Mouse (Mus musculus) kidney, postnatal 10 days (tissue): ENCODE measurements around the gene Cux2.

Source experiments
- DNase-seq: peaks from one replicate; pipeline ENCODE4 v3.0.0; 2021; ENCODE audit warnings: mixed read lengths

The Cux2 gene

GRCm38 (mm10) chr5:121834241-121834606 lies 215.7 kb downstream of the Cux2 start:
- no peak for DNase-seq

- peak; percentile 91 for DNase-seq
These were observed 216.2 kb downstream of the Cux2 start for GRCm38 (mm10) chr5:121833572-121834240.

GRCm38 (mm10) chr5:121833159-121833558 lies 216.7 kb downstream of the Cux2 start:
- no peak for DNase-seq

- DNase-seq = peak; percentile 49
These were observed 217.3 kb downstream of the Cux2 start for GRCm38 (mm10) chr5:121832376-121833155.

- DNase-seq = no peak
These were observed 218.8 kb downstream of the Cux2 start for GRCm38 (mm10) chr5:121831002-121831601.

- peak; percentile 53 for DNase-seq
These were observed 221.1 kb downstream of the Cux2 start for GRCm38 (mm10) chr5:121828491-121829432.

GRCm38 (mm10) chr5:121827876-121828275 lies 222.0 kb downstream of the Cux2 start:
- peak; percentile 9 for DNase-seq

- DNase-seq = peak; percentile 5
These were observed 224.3 kb downstream of the Cux2 start for GRCm38 (mm10) chr5:121825606-121826005.

- peak; percentile 74 for DNase-seq
These were observed 225.8 kb downstream of the Cux2 start for GRCm38 (mm10) chr5:121824121-121824520.

- no peak for DNase-seq
These were observed 226.2 kb downstream of the Cux2 start for GRCm38 (mm10) chr5:121823668-121824067.

- peak; percentile 11 for DNase-seq
These were observed 227.0 kb downstream of the Cux2 start for GRCm38 (mm10) chr5:121822786-121823505.

GRCm38 (mm10) chr5:121821552-121821951 lies 228.3 kb downstream of the Cux2 start:
- peak; percentile 9 for DNase-seq

GRCm38 (mm10) chr5:121821116-121821515 lies 228.8 kb downstream of the Cux2 start:
- DNase-seq = no peak

GRCm38 (mm10) chr5:121820657-121821056 lies 229.2 kb downstream of the Cux2 start:
- no peak for DNase-seq

GRCm38 (mm10) chr5:121820161-121820560 lies 229.7 kb downstream of the Cux2 start:
- peak; percentile 28 for DNase-seq

GRCm38 (mm10) chr5:121819559-121819958 lies 230.3 kb downstream of the Cux2 start:
- no peak for DNase-seq

- no peak for DNase-seq
These were observed 231.0 kb downstream of the Cux2 start for GRCm38 (mm10) chr5:121818862-121819261.

- DNase-seq = no peak
These were observed 231.5 kb downstream of the Cux2 start for GRCm38 (mm10) chr5:121818401-121818800.

GRCm38 (mm10) chr5:121817551-121817950 lies 232.4 kb downstream of the Cux2 start:
- DNase-seq = no peak

GRCm38 (mm10) chr5:121816611-121817010 lies 233.3 kb downstream of the Cux2 start:
- no peak for DNase-seq

GRCm38 (mm10) chr5:121815867-121816380 lies 234.0 kb downstream of the Cux2 start:
- DNase-seq = no peak

GRCm38 (mm10) chr5:121815067-121815466 lies 234.8 kb downstream of the Cux2 start:
- peak; percentile 85 for DNase-seq
